Mouse (Mus musculus) bone marrow, adult 2 months (tissue): ENCODE data around the gene Ttc25. TPM values are rescaled to one million over a fixed set of nuclear protein-coding genes. Genes with fewer than 3 reads are reported as not detected.

Experiments used
- H3K27ac ChIP-seq: fragments of 200-500 bp; 2 replicates; pipeline ENCODE4 v1.5.1; 2012; ENCODE audit warnings: low read depth, mild to moderate bottlenecking, control low read depth, inconsistent platforms, low read length; ENCODE audit not compliant: control insufficient read depth, poor library complexity, insufficient read depth
- H3K4me1 ChIP-seq: fragments of 200-500 bp; 2 replicates; pipeline ENCODE4 v1.6.1; 2011; ENCODE audit warnings: low read length; ENCODE audit not compliant: control insufficient read depth, insufficient read depth
- H3K4me3 ChIP-seq: fragments of 200-500 bp; replicated peaks from 2 replicates; pipeline ENCODE3; 2011; ENCODE audit warnings: mild to moderate bottlenecking, low read depth, low read length, control low read depth; ENCODE audit not compliant: control insufficient read depth
- CTCF ChIP-seq: fragments of 200-500 bp; IDR thresholded peaks from 2 replicates; pipeline ENCODE4 v1.5.1; 2011; ENCODE audit warnings: low read length, control low read depth; ENCODE audit not compliant: control insufficient read depth, insufficient read depth
- POLR2A ChIP-seq: fragments of 200-500 bp; IDR thresholded peaks from 2 replicates; pipeline ENCODE4 v1.6.1; 2011; ENCODE audit warnings: low read depth, mild to moderate bottlenecking, control low read depth, low read length, borderline replicate concordance; ENCODE audit not compliant: control insufficient read depth
- WGBS: fragments of 180-500 bp; shearing (Covaris S2); methylation state at CpG from one replicate; pipeline ENCODE4 v1.1.7; 2018; 5-methylcytosine and 5-hydroxymethylcytosine counted together
- polyA plus RNA-seq: library from polyadenylated mRNA; stranded (reverse); fragments of >200 nt; gene quantifications from 2 replicates; pipeline ENCODE4 v1.2.4, GENCODE M21; 2011; ENCODE audit warnings: low replicate concordance; ENCODE audit not compliant: missing spikeins, insufficient read depth, insufficient read length

Gene Ttc25
- polyA plus RNA-seq = 0.35 TPM in 1 of 2 replicates, not detected in the other

DNA sequence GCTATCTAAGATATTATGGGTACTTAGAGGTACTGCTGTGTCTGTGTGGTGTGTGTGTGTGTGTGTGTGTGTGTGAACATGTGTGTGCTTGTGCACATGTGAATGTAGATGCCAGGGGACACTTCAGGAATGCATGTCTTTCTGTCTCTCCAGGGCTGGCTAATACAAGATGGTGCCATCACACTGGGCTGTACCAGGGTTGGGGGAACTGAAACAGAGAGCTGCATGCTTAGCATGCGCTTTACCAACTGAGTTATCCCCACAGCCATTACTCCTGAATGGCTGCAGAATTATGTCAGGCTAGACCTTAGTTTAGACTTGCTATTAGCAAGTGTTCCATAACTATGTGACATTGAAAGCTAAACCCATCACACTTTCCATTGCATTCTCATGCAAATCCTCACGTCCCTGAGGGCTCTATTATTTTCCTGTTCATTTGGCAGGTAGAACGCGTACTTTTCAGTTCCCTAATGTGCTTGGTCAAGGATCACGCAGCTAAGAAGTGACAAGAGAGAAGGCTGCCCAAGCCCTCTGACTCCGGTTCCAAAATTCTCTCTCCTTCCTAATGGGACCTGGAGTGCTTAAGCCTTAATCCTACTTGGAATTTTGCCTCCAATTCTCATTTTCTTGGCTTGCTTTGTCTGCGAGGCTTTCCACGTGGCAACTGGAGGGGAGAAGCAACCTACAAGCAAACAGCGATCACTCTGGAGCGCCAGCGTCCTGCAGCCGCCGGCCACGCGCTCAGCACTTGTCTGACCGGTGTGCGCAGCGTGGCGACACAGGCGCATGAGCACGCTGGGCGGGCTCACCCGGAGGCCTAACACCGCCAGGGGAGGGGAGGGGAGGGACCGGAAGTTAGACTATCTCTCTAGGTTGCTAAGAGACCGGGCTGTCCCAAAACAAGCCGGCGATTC is at the start of gene Ttc25:
Gene Ttc25, plus strand, starts transcription at position 776 of the 914 bp plus-strand sequence.
- WGBS = 5% methylated on average over 28 of the region's 28 CpGs
- Histone ChIP-seq H3K4me3 (peak within 1 kb of the TSS; percentile 54), H3K4me1 (peaks cover 10% of the 10 kb centered on the region; the same call in 1 of the 2 replicates), H3K27ac (peak within 1 kb of the TSS; percentile 86)
- TF ChIP-seq POLR2A (peak; percentile 85; the same call in 1 of the 2 replicates), CTCF (no peak)

DNA sequence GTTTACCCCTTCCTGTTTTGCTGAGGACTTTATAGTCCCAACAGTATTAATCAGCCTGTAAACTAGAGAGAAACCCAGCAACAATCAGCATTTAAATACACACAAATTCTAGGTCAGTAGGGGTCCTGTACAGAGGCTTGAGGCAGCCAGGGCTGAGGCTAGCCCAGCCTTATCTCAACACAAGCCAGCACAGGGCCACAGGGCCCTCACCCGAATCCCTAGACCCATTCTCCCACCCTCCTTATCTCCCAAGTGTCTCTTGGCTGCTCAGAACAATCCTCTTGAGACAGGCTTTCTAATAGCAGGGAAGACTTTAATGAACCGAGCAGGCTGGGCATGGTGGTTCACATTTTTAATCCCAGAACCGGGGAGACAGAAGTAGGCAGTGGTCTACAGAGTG is 45.2 kb upstream of the Ttc25 start:
- Histone ChIP-seq H3K4me1 (peaks cover 1% of the 10 kb centered on the region; the same call in 1 of the 2 replicates), H3K27ac (no peak overlapping the region), H3K4me3 (no peak overlapping the region)
- WGBS = 71% methylated on average over 3 of the region's 3 CpGs
- TF ChIP-seq POLR2A (no peak), CTCF (no peak)

DNA sequence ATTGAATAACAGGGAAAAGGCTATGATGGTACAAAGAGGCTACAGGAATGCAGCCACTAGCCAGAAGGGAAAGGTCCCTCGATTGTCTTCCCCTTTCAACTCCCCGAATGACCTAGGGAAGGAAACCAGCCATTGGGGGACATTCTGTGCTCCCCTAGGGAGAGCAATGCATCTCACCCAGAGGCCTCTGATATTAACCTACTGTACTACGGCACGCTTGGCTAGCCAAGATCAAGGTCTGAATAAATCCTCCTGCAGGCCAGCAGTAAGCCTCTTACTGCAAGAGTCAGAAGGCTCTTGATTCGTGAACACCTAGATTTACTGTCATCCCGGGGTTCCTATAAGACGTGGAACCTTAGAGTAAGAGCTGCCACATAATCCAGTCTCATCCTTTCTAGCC is 44.8 kb upstream of the Ttc25 start:
- no peak overlapping the region for H3K27ac ChIP-seq
- H3K4me1 ChIP-seq = peaks cover 3% of the 10 kb centered on the region; the same call in 1 of the 2 replicates
- WGBS = 81% methylated on average over 7 of the region's 7 CpGs
- H3K4me3 ChIP-seq = no peak overlapping the region
- TF ChIP-seq POLR2A (no peak), CTCF (no peak)

DNA sequence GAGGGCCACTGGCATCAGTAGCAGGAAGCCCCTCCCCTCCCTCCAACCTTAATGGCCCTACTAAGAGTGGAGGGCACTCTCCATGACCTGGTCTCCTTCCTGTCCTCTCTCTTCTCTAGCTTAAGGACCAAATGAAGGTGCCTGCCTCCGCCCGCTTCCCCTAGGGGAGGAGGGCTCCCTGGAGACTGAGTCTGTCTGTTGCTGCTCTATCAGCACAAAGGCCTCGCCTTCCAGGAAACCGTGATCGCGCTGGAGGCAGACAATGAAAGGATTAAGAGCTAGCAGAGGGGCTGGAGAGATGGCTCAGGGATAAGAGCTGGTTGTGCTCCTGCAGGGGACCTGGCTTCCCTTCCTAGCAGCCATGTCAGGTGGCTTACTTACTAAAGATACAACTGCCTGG is 44.1 kb upstream of the Ttc25 start:
- H3K27ac ChIP-seq = no peak overlapping the region
- H3K4me1 ChIP-seq = peaks cover 3% of the 10 kb centered on the region; the same call in 1 of the 2 replicates
- WGBS = 64% methylated on average over 6 of the region's 6 CpGs
- no peak overlapping the region for H3K4me3 ChIP-seq
- TF ChIP-seq POLR2A (no peak), CTCF (no peak)

DNA sequence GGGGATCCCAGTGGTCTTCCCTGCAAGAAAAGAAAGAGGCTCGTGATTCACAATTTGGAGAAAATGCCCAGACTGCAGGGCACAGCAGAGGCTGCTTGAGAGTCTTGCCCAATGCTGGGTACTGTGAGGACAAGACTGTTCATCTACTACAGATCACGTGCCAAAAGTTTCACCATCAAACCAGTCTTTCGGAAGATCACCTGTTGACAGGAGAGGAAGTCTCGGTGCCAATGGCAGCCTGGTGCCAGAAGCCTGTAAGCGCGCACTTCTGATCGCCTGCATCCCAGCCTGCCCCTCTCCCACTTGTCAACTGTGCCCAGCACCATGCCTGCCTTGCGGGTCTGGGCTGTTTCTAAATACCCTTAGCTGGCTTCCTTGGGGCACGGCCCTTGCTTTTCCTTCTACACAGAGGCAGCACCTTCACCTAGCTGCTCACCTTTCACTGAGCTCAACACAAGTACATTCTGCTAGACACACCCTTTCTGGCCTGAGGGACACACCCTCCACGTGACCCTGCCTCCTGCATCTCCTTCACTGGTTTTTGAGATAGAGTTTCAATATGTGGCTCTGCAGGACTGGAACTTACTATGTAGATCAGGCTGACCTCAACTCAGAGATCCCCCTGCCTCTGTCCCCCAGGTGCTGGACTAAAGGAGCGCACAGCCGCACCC is 40.3 kb upstream of the Ttc25 start:
- no peak for TF ChIP-seq POLR2A
- no peak for TF ChIP-seq CTCF
- no peak overlapping the region for H3K27ac ChIP-seq
- 78% methylated on average over 12 of the region's 12 CpGs for WGBS
- no peak overlapping the region for H3K4me3 ChIP-seq
- peaks cover 3% of the 10 kb centered on the region; the same call in 1 of the 2 replicates for H3K4me1 ChIP-seq

DNA sequence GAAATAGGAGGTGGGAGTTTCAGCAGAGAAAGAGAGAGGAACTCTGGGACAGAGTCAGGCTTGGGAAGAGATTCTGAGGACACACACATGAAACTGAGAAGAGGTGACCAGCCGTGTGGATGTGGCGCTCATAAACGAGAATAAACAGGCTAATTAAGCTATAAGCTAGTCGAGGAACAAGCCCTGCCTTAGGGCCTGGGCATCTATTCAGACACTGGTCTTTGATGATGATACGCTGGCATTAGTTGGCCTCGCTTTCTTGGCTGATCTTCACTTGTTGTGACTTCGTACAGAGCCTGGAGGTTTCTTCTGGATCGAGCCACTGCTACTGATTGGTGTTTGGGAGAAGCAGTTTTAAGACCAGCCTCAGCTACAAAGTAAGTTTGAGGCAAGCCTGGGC is 39.4 kb upstream of the Ttc25 start:
- TF ChIP-seq POLR2A (no peak), CTCF (no peak)
- 93% methylated on average over 8 of the region's 8 CpGs for WGBS
- peaks cover 3% of the 10 kb centered on the region; the same call in 1 of the 2 replicates for H3K4me1 ChIP-seq
- H3K4me3 ChIP-seq = no peak overlapping the region
- H3K27ac ChIP-seq = no peak overlapping the region

DNA sequence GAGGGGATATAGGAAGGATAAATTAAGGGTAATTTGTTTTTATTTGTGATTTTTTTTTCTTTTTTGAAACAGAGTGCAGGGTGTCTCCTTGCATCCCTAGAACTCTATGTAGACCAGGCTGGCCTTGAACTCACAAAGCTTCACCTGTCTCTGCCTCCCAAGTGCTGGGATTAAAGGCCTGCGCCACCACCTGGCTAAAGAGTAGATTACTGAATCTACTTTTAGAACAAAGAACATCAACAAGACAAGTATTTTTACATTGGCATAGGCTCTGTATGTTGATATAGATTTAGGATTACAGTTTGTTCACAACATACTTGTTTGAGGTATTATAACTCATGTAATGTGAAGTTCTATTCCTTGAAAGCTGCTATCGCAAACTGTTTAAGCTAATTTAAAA is 34.9 kb upstream of the Ttc25 start:
- Histone ChIP-seq H3K27ac (no peak overlapping the region), H3K4me3 (no peak overlapping the region), H3K4me1 (no peaks in the 10 kb centered on the region)
- TF ChIP-seq CTCF = no peak
- TF ChIP-seq POLR2A = no peak
- WGBS = 94% methylated on average over 2 of the region's 2 CpGs

DNA sequence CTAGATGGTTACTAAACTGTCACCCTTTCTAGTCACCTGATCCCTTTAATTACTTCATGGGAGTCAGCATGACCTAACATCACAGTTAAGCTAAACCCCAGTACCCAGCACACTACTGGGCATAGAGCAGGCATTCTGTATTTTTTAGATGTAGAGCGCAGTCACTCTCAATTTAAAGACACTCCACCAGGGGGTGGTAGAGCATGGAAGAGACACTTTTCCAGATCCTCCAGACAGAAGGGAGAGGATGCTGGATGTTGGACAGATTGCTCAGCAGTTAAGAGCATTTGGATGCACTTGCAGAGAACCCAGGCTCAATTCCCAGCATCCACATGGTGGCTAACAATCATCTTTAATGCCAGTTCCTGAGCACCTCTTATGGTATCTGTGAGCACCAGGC is 33.0 kb upstream of the Ttc25 start:
- TF ChIP-seq POLR2A = no peak
- no peak for TF ChIP-seq CTCF
- H3K4me3 ChIP-seq = no peak overlapping the region
- H3K4me1 ChIP-seq = no peaks in the 10 kb centered on the region
- H3K27ac ChIP-seq = no peak overlapping the region
- 86% methylated on average over 1 of the region's 1 CpGs for WGBS
